Mouse (Mus musculus) liver, postnatal 0 days (tissue): ENCODE measurements around the gene Grap. TPM values are rescaled to one million over a fixed set of nuclear protein-coding genes. Genes with fewer than 3 reads are reported as not detected.
"Not testable (repeated sequence)": the region's sequence is repeated elsewhere in the genome, so short reads cannot be mapped to it uniquely, and the experiment has no call there.

Experiments used
- ATAC-seq: fragments of 200-750 bp; cut with Nextera tagmentation; 2 replicates; pipeline ENCODE4 v1.8.0; 2017; ENCODE audit warnings: mild to moderate bottlenecking, moderate library complexity
- DNase-seq: peaks from one replicate; pipeline ENCODE4 v3.0.0-alpha.2; 2016
- H3K27ac ChIP-seq: fragments of 300-500 bp; sonication (generic); 2 replicates; pipeline ENCODE4 v1.5.1; 2014; ENCODE audit warnings: antibody characterized with exemption, moderate library complexity, mild to moderate bottlenecking, low read depth
- H3K27me3 ChIP-seq: fragments of 300-500 bp; sonication (generic); 2 replicates; pipeline ENCODE4 v1.6.1; 2014; ENCODE audit warnings: low read length, control low read depth, mixed read lengths; ENCODE audit not compliant: insufficient read depth
- H3K36me3 ChIP-seq: fragments of 300-500 bp; sonication (generic); replicated peaks from 2 replicates; pipeline ENCODE4 v1.6.1; 2014; ENCODE audit warnings: mild to moderate bottlenecking, control low read depth, low read length, moderate library complexity, mixed read lengths; ENCODE audit not compliant: insufficient read depth
- H3K4me1 ChIP-seq: fragments of 300-500 bp; sonication (generic); 2 replicates; pipeline ENCODE4 v1.6.1; 2014; ENCODE audit warnings: antibody characterized with exemption, mild to moderate bottlenecking, control low read depth; ENCODE audit not compliant: insufficient read depth
- H3K4me2 ChIP-seq: fragments of 300-500 bp; sonication (generic); 2 replicates; pipeline ENCODE4 v1.6.1; 2014; ENCODE audit warnings: low read depth, mild to moderate bottlenecking, low read length, moderate library complexity, mixed read lengths
- H3K4me3 ChIP-seq: fragments of 300-500 bp; sonication (generic); 2 replicates; pipeline ENCODE4 v1.5.1; 2014; ENCODE audit warnings: low read depth, low read length
- H3K9ac ChIP-seq: fragments of 300-500 bp; sonication (generic); replicated peaks from 2 replicates; pipeline ENCODE4 v1.6.1; 2014; ENCODE audit warnings: mild to moderate bottlenecking, moderate library complexity
- H3K9me3 ChIP-seq: fragments of 300-500 bp; sonication (generic); 2 replicates; pipeline ENCODE4 v1.6.1; 2016; ENCODE audit warnings: mild to moderate bottlenecking, control low read depth, low read length, mixed read lengths
- CTCF ChIP-seq: sonication (generic); IDR thresholded peaks from 2 replicates; pipeline ENCODE4 v1.5.1; 2016; ENCODE audit warnings: antibody characterized with exemption, low read depth
- EP300 ChIP-seq: IDR thresholded peaks from 2 replicates; pipeline ENCODE4 v1.6.1; 2016; ENCODE audit warnings: antibody characterized with exemption, low read depth, mild to moderate bottlenecking
- WGBS: fragments of 180-500 bp; shearing (Covaris S2); extraction: QIAGEN DNeasy Blood & Tissue Kit; methylation state at CpG from one replicate; pipeline ENCODE4 v1.1.7; 2014; ENCODE audit not compliant: insufficient replicate concordance; 5-methylcytosine and 5-hydroxymethylcytosine counted together
- polyA plus RNA-seq: library from polyadenylated mRNA; unstranded; fragments of >200 nt; fragmentation: Nextera tagmentation; extraction: Ambion mirVana; gene quantifications from 2 replicates; pipeline ENCODE4 v1.2.1, GENCODE M21; 2015

Gene Grap
- polyA plus RNA-seq, 1 experiment from 2014 or later: 6.7 TPM

DNA sequence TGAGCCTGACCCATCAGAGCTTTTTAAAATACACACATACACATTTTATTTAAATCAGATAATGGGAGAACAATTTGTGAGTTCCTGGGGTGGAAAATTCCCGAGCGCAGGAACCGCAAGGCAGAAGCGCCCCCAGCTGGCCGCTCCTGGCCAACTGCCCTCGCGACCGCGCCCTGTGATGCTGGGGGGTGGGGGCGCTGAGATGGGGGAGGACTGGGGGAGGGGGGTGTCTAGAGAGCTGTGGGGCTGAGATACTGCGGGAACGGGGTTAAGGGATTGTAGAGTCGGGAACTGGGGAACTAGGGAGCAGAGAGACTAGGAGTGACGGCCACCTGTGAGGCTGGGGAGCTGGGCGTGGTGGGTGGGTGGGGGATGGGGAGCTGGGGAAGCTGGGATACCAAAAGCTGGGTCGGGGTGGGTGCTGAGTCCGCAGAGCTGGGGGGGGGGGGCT is 33.2 kb upstream of the Grap start:
- peak; percentile 44 for TF ChIP-seq CTCF
- no peak for TF ChIP-seq EP300
- Histone ChIP-seq H3K27ac (no peak overlapping the region), H3K9ac (no peak overlapping the region), H3K4me1 (peaks cover 6% of the 10 kb centered on the region; the same call in 1 of the 2 replicates), H3K9me3 (peaks cover 9% of the 10 kb centered on the region; the same call in 1 of the 2 replicates), H3K4me2 (peak overlapping the region; percentile 52), H3K4me3 (peak overlapping the region; percentile 19; the same call in 1 of the 2 replicates), H3K27me3 (peaks cover 34% of the 10 kb centered on the region), H3K36me3 (no peaks in the 10 kb centered on the region)
- DNase-seq (peak; percentile 45), ATAC-seq (peak; percentile 41; the same call in 1 of the 2 replicates)
- 4% methylated on average over 17 of the region's 17 CpGs for WGBS

DNA sequence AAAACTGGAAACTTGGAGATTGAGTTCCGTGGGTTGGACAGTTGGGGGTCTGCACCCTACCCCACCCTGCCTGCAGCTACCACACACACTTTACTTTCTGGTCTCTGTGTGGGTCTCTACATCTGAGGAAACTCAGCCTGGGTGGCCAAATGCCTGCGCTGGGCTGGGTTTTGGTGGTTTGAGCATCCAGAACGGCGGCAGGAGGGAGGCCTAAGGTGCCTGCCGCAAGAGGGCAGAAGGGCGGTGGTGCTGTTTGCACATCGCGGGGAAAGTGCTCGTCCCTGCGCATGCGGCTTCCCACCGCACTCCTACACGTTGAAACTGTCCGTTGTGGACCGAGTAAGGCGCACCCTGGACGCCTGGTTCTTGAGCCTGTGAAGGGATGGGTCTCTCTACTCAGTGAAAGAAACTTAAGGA is 32.8 kb upstream of the Grap start:
- DNase-seq (peak; percentile 81), ATAC-seq (peak; percentile 64)
- peaks cover 30% of the 10 kb centered on the region for H3K27me3 ChIP-seq
- peaks cover 6% of the 10 kb centered on the region; the same call in 1 of the 2 replicates for H3K4me1 ChIP-seq
- peak overlapping the region; percentile 52; the same call in 1 of the 2 replicates for H3K4me2 ChIP-seq
- TF ChIP-seq EP300: no peak
- TF ChIP-seq CTCF: peak; percentile 83
- H3K9me3 ChIP-seq: peaks cover 9% of the 10 kb centered on the region; the same call in 1 of the 2 replicates
- no peaks in the 10 kb centered on the region for H3K36me3 ChIP-seq
- no peak overlapping the region for H3K27ac ChIP-seq
- no peak overlapping the region for H3K9ac ChIP-seq
- WGBS: 1% methylated on average over 17 of the region's 17 CpGs
- H3K4me3 ChIP-seq: peak overlapping the region; percentile 19; the same call in 1 of the 2 replicates

DNA sequence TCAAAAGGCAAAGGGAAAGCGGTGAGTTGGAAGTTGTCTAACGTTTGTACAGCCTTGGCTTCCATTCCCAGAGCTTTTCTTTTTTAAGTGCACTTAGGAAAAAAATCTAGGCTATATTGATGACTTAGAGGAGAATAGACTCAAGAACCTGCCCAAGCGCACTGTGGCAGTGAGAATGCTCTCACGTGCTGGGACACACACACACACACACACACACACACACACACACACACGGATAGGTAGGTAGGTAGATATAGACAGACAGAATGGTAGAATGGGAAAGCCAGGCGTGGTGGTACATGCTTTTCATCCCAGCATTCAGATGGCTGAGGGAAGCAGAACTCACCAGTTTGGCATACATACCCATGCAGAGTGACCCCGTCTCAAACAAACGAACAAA is 32.3 kb upstream of the Grap start:
- no peaks in the 10 kb centered on the region for H3K36me3 ChIP-seq
- no peak overlapping the region for H3K4me2 ChIP-seq
- WGBS: 51% methylated on average over 8 of the region's 8 CpGs
- H3K9ac ChIP-seq: no peak overlapping the region
- H3K27ac ChIP-seq: no peak overlapping the region
- H3K27me3 ChIP-seq: peaks cover 25% of the 10 kb centered on the region; the same call in 1 of the 2 replicates
- H3K4me3 ChIP-seq: no peak overlapping the region
- peaks cover 9% of the 10 kb centered on the region; the same call in 1 of the 2 replicates for H3K9me3 ChIP-seq
- ATAC-seq (no peak), DNase-seq (no peak)
- TF ChIP-seq EP300: no peak
- TF ChIP-seq CTCF: no peak
- H3K4me1 ChIP-seq: peaks cover 5% of the 10 kb centered on the region; the same call in 1 of the 2 replicates

DNA sequence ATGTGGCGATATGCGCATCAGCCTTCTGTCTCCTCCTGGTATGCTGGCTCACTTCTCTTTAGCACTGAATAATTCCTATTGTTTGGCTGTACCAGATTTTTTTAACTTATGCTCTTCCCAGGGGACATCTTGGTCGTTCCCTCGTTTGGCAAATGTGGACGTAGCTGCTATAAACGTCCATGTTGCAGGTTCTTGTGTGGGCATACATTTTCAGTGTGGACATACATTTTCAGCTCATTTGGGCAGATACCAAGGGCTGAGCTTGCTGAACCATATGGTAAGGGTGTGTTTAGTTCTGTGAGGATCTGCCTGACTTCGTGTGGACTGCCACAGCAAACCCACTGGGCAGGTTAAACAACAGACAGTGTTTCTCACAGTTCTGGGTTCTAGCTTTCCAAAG is 27.9 kb upstream of the Grap start:
- Histone ChIP-seq H3K27me3 (0 out of 2 replicates have a peak, but pooled peaks cover 7% of the 10 kb centered on the region), H3K9ac (no peak overlapping the region), H3K4me3 (no peak overlapping the region), H3K4me1 (peaks cover 3% of the 10 kb centered on the region; the same call in 1 of the 2 replicates), H3K4me2 (no peak overlapping the region), H3K36me3 (no peaks in the 10 kb centered on the region), H3K9me3 (peaks cover 9% of the 10 kb centered on the region; the same call in 1 of the 2 replicates), H3K27ac (no peak overlapping the region)
- ATAC-seq: no peak
- 77% methylated on average over 7 of the region's 7 CpGs for WGBS
- DNase-seq: no peak
- TF ChIP-seq EP300 (no peak), CTCF (no peak)

DNA sequence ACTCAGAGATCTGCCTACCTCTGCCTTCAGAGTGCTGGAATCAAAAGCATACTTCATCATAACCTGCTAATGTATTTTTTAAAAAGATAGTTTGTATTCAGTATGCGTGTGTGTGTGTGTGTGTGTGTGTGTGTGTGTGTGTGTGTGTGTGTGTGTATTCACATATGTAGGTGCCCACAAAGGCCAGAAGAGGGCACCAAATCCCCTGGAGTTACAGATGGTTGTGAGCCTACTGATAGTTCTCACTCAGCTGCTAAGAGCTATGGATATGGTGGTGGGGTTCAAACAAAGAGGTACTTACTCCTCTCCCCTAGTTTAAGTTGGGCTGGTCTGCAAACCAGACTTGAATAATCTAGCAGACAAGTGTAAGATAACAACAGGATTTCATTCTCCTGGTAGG is 26.6 kb upstream of the Grap start:
- Histone ChIP-seq H3K36me3 (no peaks in the 10 kb centered on the region), H3K9ac (no peak overlapping the region), H3K4me3 (no peak overlapping the region), H3K4me2 (no peak overlapping the region), H3K4me1 (no peaks in the 10 kb centered on the region), H3K27ac (no peak overlapping the region), H3K9me3 (peaks cover 9% of the 10 kb centered on the region; the same call in 1 of the 2 replicates), H3K27me3 (0 out of 2 replicates have a peak, but pooled peaks cover 1% of the 10 kb centered on the region)
- TF ChIP-seq EP300: no peak
- TF ChIP-seq CTCF: no peak
- ATAC-seq (no peak), DNase-seq (no peak)
- WGBS: 72% methylated on average over 1 of the region's 1 CpGs

DNA sequence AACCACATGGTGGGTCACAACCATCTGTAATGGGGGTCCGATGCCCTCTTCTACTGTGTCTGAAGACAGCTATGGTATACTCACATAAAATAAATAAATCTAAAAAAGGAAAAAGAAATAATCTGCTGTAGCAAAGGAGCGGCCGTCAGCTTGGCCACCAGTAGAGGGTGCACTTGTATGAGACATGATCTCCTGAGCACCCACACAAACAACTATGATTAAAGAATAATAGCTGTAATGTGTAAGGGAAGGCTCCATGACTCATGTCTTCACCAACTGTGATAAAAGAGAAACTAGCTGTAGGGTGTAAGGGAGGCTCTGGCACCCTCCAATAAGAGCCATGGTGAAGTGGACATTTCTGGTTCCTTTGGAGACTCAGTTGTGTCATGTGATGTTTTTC is 23.4 kb upstream of the Grap start:
- no peak overlapping the region for H3K4me3 ChIP-seq
- no peaks in the 10 kb centered on the region for H3K9me3 ChIP-seq
- no peak overlapping the region for H3K9ac ChIP-seq
- ATAC-seq: no peak
- H3K36me3 ChIP-seq: no peaks in the 10 kb centered on the region
- no peak overlapping the region for H3K27ac ChIP-seq
- H3K4me2 ChIP-seq: no peak overlapping the region
- no peaks in the 10 kb centered on the region for H3K4me1 ChIP-seq
- DNase-seq: no peak
- WGBS: 61% methylated on average over 3 of the region's 3 CpGs
- H3K27me3 ChIP-seq: no peaks in the 10 kb centered on the region
- TF ChIP-seq CTCF (peak; percentile 44), EP300 (no peak)

DNA sequence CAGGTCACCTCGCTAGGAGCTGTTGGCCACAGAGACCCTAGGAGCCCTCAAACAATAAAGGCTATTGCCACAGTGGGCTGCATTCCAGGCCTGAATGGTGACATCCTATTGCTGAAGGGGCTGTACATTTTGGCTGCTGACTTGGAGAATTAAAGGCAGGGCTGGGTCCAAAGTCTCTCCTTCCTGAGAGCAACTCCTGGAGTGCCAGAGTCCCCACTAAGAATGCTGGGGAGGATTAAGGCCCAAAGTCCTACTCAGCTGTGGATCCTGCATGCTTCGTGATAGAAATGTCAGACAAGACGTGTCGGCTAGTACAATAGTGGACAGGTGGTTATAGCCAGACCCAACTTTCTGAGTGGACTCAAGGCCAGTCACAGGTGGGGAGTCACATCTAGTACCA is 16.8 kb upstream of the Grap start:
- not testable (repeated sequence) for H3K36me3 ChIP-seq, H3K4me3 ChIP-seq, ATAC-seq, H3K27me3 ChIP-seq, DNase-seq, H3K4me1 ChIP-seq, H3K9ac ChIP-seq, H3K4me2 ChIP-seq, H3K9me3 ChIP-seq, H3K27ac ChIP-seq
- WGBS: 81% methylated on average over 3 of the region's 4 CpGs
